Mouse (Mus musculus): Measurements from ENCODE around the gene Col12a1. TPM values are rescaled to one million over a fixed set of nuclear protein-coding genes. Genes with fewer than 3 reads are reported as not detected.

Col12a1 gene
- polyA plus RNA-seq, 1 experiment from 2014 or later, result 12.1 TPM

- no peak overlapping the region for H3K27ac ChIP-seq (replicated peaks)
- 0 out of 2 replicates have a peak, but pooled peaks cover 5% of the 10 kb centered on the region for H3K4me1 ChIP-seq (replicated peaks)
- H3K27me3 ChIP-seq, result no peaks in the 10 kb centered on the region
- no peaks in the 10 kb centered on the region for H3K36me3 ChIP-seq
- WGBS, result 33% methylated on average over 3 of the region's 3 CpGs
- H3K4me3 ChIP-seq, result no peak overlapping the region
- ATAC-seq (ENCODE audit: low read depth), result no peak; the same call in 1 of the 2 replicates
- no peaks in the 10 kb centered on the region for H3K9me3 ChIP-seq
- H3K4me2 ChIP-seq, result no peak overlapping the region
- H3K9ac ChIP-seq, result no peak overlapping the region
Observed at GRCm38 (mm10) chr9:79617336-79617735, 101.3 kb downstream of the Col12a1 start.

- no peak overlapping the region for H3K4me2 ChIP-seq
- peaks cover 5% of the 10 kb centered on the region; the same call in 1 of the 2 replicates for H3K27me3 ChIP-seq
- 0 out of 2 replicates have a peak, but pooled peaks cover 5% of the 10 kb centered on the region for H3K4me1 ChIP-seq (replicated peaks)
- H3K36me3 ChIP-seq, result no peaks in the 10 kb centered on the region
- WGBS, result 86% methylated on average over 5 of the region's 5 CpGs
- no peak overlapping the region for H3K9ac ChIP-seq
- H3K9me3 ChIP-seq, result no peaks in the 10 kb centered on the region
- ATAC-seq (ENCODE audit: low read depth), result no peak
- no peak overlapping the region for H3K4me3 ChIP-seq
- H3K27ac ChIP-seq (replicated peaks), result no peak overlapping the region
Observed at GRCm38 (mm10) chr9:79616040-79616439, 102.6 kb downstream of the Col12a1 start.

DNA sequence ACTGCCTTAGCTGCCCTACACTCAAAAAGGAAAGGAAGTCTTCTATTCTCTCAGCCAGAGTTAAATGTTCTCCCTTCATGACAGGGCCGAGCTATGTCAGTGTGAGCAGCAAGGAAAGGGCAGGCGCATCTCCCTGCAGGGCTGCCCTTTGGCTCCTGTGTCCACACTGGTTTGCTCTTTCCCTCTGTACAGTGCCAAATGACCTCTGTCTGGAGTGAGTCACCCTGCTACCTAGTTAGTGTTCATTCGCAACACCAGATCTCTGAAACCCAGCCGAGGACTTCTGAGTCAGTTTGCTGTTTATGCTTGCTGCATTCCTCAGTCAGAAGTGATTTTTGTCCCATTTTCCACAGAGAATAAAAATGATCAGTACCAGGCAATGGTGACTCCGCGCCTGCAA lies 108.3 kb downstream of the Col12a1 start:
- Histone ChIP-seq H3K4me1 (replicated peaks) (peaks cover 6% of the 10 kb centered on the region; the same call in 1 of the 2 replicates), H3K27me3 (peaks cover 30% of the 10 kb centered on the region), H3K9ac (no peak overlapping the region), H3K4me3 (no peak overlapping the region), H3K36me3 (no peaks in the 10 kb centered on the region), H3K9me3 (no peaks in the 10 kb centered on the region), H3K4me2 (no peak overlapping the region), H3K27ac (replicated peaks) (no peak overlapping the region)
- 86% methylated on average over 6 of the region's 6 CpGs for WGBS
- no peak for ATAC-seq (ENCODE audit: low read depth)

GRCm38 (mm10) chr9:79609661-79610060 lies 109.0 kb downstream of the Col12a1 start:
- WGBS, result 86% methylated on average over 4 of the region's 4 CpGs
- no peak overlapping the region for H3K4me2 ChIP-seq
- no peak overlapping the region for H3K4me3 ChIP-seq

GRCm38 (mm10) chr9:79608795-79609194 lies 109.8 kb downstream of the Col12a1 start:
- H3K4me2 ChIP-seq, result no peak overlapping the region
- no peak overlapping the region for H3K9ac ChIP-seq
- ATAC-seq (ENCODE audit: low read depth), result no peak
- H3K4me3 ChIP-seq, result no peak overlapping the region
- no peaks in the 10 kb centered on the region for H3K36me3 ChIP-seq
- peaks cover 40% of the 10 kb centered on the region for H3K27me3 ChIP-seq
- H3K9me3 ChIP-seq, result no peaks in the 10 kb centered on the region
- WGBS, result 61% methylated on average over 1 of the region's 1 CpGs
- peaks cover 6% of the 10 kb centered on the region; the same call in 1 of the 2 replicates for H3K4me1 ChIP-seq (replicated peaks)
- no peak overlapping the region for H3K27ac ChIP-seq (replicated peaks)

More at GRCm38 (mm10) chr9:79609661-79610060, 109.0 kb downstream of the Col12a1 start:
- Histone ChIP-seq H3K9ac (no peak overlapping the region), H3K36me3 (no peaks in the 10 kb centered on the region), H3K9me3 (no peaks in the 10 kb centered on the region), H3K27me3 (peaks cover 33% of the 10 kb centered on the region), H3K4me1 (replicated peaks) (peaks cover 6% of the 10 kb centered on the region; the same call in 1 of the 2 replicates), H3K27ac (replicated peaks) (no peak overlapping the region)
- ATAC-seq (ENCODE audit: low read depth), result no peak

- Histone ChIP-seq H3K27ac (replicated peaks) (no peak overlapping the region), H3K9ac (no peak overlapping the region), H3K4me3 (no peak overlapping the region), H3K4me1 (replicated peaks) (peaks cover 6% of the 10 kb centered on the region; the same call in 1 of the 2 replicates), H3K9me3 (no peaks in the 10 kb centered on the region), H3K27me3 (peaks cover 43% of the 10 kb centered on the region), H3K4me2 (no peak overlapping the region), H3K36me3 (no peaks in the 10 kb centered on the region)
- 59% methylated on average over 4 of the region's 4 CpGs for WGBS
- no peak for ATAC-seq (ENCODE audit: low read depth)
Observed at GRCm38 (mm10) chr9:79608062-79608531, 110.5 kb downstream of the Col12a1 start.

DNA sequence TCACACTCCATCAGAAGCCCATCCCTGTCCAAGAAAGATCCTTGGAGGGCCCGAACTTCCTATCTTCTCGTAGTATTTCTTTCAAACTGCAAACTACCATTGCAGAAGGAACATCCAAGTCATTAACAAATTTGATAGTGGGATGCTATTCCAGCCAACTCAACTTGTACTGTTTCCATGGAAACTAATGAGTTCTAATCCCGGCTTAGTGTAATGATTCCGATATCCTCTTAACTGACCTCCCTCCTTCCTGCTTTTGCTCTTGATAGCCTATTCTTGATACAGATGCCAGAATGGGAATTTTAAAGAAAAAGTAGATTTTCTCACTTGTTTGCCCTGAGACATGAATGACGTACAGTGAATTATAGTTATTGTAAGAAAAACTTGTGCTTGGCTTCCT lies 112.5 kb downstream of the Col12a1 start:
- H3K4me3 ChIP-seq, result no peak overlapping the region
- no peaks in the 10 kb centered on the region for H3K36me3 ChIP-seq
- 51% methylated on average over 5 of the region's 5 CpGs for WGBS
- H3K4me1 ChIP-seq (replicated peaks), result peaks cover 6% of the 10 kb centered on the region; the same call in 1 of the 2 replicates
- no peaks in the 10 kb centered on the region for H3K9me3 ChIP-seq
- peaks cover 38% of the 10 kb centered on the region for H3K27me3 ChIP-seq
- H3K27ac ChIP-seq (replicated peaks), result no peak overlapping the region
- no peak overlapping the region for H3K4me2 ChIP-seq
- ATAC-seq (ENCODE audit: low read depth), result no peak
- no peak overlapping the region for H3K9ac ChIP-seq

- ATAC-seq (ENCODE audit: low read depth), result 0 out of 2 replicates have a peak, but pooled peaks have one; percentile 47
- Histone ChIP-seq H3K4me1 (replicated peaks) (peaks cover 6% of the 10 kb centered on the region; the same call in 1 of the 2 replicates), H3K9me3 (no peaks in the 10 kb centered on the region), H3K36me3 (no peaks in the 10 kb centered on the region), H3K27ac (replicated peaks) (no peak overlapping the region), H3K9ac (no peak overlapping the region), H3K4me2 (no peak overlapping the region), H3K27me3 (peaks cover 37% of the 10 kb centered on the region), H3K4me3 (no peak overlapping the region)
- WGBS, result 25% methylated on average over 5 of the region's 5 CpGs
Observed at GRCm38 (mm10) chr9:79605722-79606121, 112.9 kb downstream of the Col12a1 start.

GRCm38 (mm10) chr9:79604546-79604945 lies 114.1 kb downstream of the Col12a1 start:
- Histone ChIP-seq H3K4me3 (no peak overlapping the region), H3K36me3 (no peaks in the 10 kb centered on the region), H3K4me2 (no peak overlapping the region), H3K27ac (replicated peaks) (no peak overlapping the region), H3K4me1 (replicated peaks) (peaks cover 9% of the 10 kb centered on the region; the same call in 1 of the 2 replicates), H3K9me3 (no peaks in the 10 kb centered on the region), H3K9ac (no peak overlapping the region), H3K27me3 (peaks cover 35% of the 10 kb centered on the region)
- no peak for ATAC-seq (ENCODE audit: low read depth)
- WGBS, result 91% methylated on average over 3 of the region's 3 CpGs

DNA sequence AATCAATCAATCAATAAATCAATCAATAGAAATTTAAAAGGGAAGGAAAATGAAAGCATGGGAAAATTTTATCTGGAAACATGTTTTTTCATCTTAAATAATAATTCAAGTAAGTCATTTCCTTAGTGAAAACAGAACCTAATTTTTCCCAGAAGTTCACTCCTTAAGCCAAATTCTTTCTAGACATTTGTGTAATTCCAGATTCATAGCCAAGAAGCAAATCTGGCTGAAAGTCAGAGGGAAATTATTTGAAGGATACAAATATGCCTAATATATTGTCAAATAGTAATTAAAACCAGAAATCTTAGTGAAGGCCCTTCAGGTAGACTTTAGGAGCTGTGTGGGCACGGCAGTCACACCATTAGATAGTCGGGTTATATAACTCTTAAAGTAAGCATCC lies 115.2 kb downstream of the Col12a1 start:
- no peak for ATAC-seq (ENCODE audit: low read depth)
- peaks cover 31% of the 10 kb centered on the region for H3K27me3 ChIP-seq
- no peak overlapping the region for H3K27ac ChIP-seq (replicated peaks)
- H3K9ac ChIP-seq, result no peak overlapping the region
- no peaks in the 10 kb centered on the region for H3K9me3 ChIP-seq
- H3K4me2 ChIP-seq, result no peak overlapping the region
- no peaks in the 10 kb centered on the region for H3K36me3 ChIP-seq
- no peak overlapping the region for H3K4me3 ChIP-seq
- H3K4me1 ChIP-seq (replicated peaks), result peaks cover 14% of the 10 kb centered on the region
- WGBS, result 82% methylated on average over 2 of the region's 2 CpGs

GRCm38 (mm10) chr9:79600237-79600570 lies 118.4 kb downstream of the Col12a1 start:
- H3K4me3 ChIP-seq, result no peak overlapping the region
- H3K4me1 ChIP-seq (replicated peaks), result peaks cover 8% of the 10 kb centered on the region
- no peak for ATAC-seq (ENCODE audit: low read depth)
- no peaks in the 10 kb centered on the region for H3K36me3 ChIP-seq
- H3K4me2 ChIP-seq, result no peak overlapping the region
- peaks cover 13% of the 10 kb centered on the region; the same call in 1 of the 2 replicates for H3K27me3 ChIP-seq
- no peak overlapping the region for H3K27ac ChIP-seq (replicated peaks)
- WGBS, result 93% methylated on average over 3 of the region's 3 CpGs
- H3K9ac ChIP-seq, result no peak overlapping the region
- H3K9me3 ChIP-seq, result no peaks in the 10 kb centered on the region

DNA sequence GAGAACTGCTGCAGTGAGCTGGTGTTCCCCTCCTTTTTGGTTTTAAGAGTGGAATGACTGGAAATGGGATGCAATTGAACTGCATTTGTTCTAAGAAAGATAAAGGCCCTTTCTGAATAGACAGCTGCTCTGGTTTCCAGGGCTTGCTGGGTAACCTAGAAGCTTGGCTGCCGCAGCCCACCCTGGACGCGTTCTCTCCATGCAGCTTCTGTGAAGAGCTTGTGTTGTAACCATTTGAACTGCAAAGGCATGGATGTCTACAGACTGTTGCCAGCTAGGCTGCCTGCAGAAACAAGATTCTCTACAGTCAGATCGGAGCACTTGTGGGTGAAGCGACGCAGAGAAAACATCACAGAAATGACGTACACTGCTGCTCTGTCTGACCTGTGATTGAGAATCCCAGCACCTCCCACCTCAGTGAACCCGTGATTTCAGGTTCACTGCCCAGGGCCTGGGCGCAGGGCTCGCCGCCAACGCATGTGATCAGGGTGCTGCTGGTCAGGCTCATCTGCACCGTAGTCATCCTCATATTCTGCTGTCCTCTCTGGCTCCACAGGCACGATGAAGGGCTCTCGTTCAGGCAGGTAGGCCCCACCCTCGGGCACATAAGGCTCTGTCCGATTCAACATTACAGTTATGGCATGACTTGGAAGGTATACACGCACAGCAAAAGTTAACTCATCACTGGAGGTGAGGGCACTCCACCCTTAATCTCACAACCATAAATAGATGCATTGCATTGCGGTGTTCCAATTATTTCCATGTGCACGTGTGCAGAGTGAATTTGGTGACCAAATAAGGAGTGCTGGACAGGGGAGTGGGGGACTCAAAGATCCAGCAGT lies 119.0 kb downstream of the Col12a1 start:
- ATAC-seq (ENCODE audit: low read depth), result no peak; the same call in 1 of the 2 replicates
- H3K4me3 ChIP-seq, result no peak overlapping the region
- H3K9ac ChIP-seq, result no peak overlapping the region
- H3K9me3 ChIP-seq, result no peaks in the 10 kb centered on the region
- H3K27me3 ChIP-seq, result peaks cover 9% of the 10 kb centered on the region; the same call in 1 of the 2 replicates
- H3K4me1 ChIP-seq (replicated peaks), result peaks cover 8% of the 10 kb centered on the region
- H3K27ac ChIP-seq (replicated peaks), result no peak overlapping the region
- no peaks in the 10 kb centered on the region for H3K36me3 ChIP-seq
- whole genome bisulfite sequencing, result 71% methylated on average over 20 of the region's 20 CpGs
- no peak overlapping the region for H3K4me2 ChIP-seq

Measured in neural tube, embryonic 13.5 days (tissue).